Mouse (Mus musculus) stomach, embryonic 14.5 days (tissue): ENCODE measurements around the gene Gm20388. TPM values are rescaled to one million over a fixed set of nuclear protein-coding genes. Genes with fewer than 3 reads are reported as not detected.

ENCODE experiments used
- ATAC-seq: fragments of 200-750 bp; cut with Nextera tagmentation; 2 replicates; pipeline ENCODE4 v1.8.0; 2017; ENCODE audit warnings: low read depth, moderate TSS enrichment; ENCODE audit not compliant: insufficient number of reproducible peaks, insufficient read depth, low FRiP score
- H3K27ac ChIP-seq: fragments of 300-500 bp; sonication (generic); 2 replicates; pipeline ENCODE4 v1.5.1; 2014; ENCODE audit warnings: mild to moderate bottlenecking, low read length, moderate library complexity, mixed read lengths
- H3K27me3 ChIP-seq: fragments of 300-500 bp; sonication (generic); 2 replicates; pipeline ENCODE4 v1.6.1; 2014; ENCODE audit warnings: low read length, control low read depth, mixed read lengths; ENCODE audit not compliant: control insufficient read depth, insufficient read depth
- H3K36me3 ChIP-seq: fragments of 300-500 bp; sonication (generic); 2 replicates; pipeline ENCODE4 v1.6.1; 2014; ENCODE audit warnings: mild to moderate bottlenecking, control low read depth, low read length, moderate library complexity, mixed read lengths; ENCODE audit not compliant: control insufficient read depth, insufficient read depth
- H3K4me1 ChIP-seq: fragments of 300-500 bp; sonication (generic); 2 replicates; pipeline ENCODE4 v1.6.1; 2014; ENCODE audit warnings: low read length, control low read depth, mixed read lengths; ENCODE audit not compliant: control insufficient read depth, insufficient read depth
- H3K4me2 ChIP-seq: fragments of 300-500 bp; sonication (generic); replicated peaks from 2 replicates; pipeline ENCODE4 v1.6.1; 2014; ENCODE audit warnings: low read depth, low read length, control low read depth
- H3K4me3 ChIP-seq: fragments of 300-500 bp; sonication (generic); 2 replicates; pipeline ENCODE4 v1.5.1; 2014; ENCODE audit warnings: low read depth, low read length, control low read depth
- H3K9ac ChIP-seq: fragments of 300-500 bp; sonication (generic); replicated peaks from 2 replicates; pipeline ENCODE4 v1.6.1; 2014; ENCODE audit warnings: low read depth, mild to moderate bottlenecking, control low read depth, low read length, moderate library complexity, mixed read lengths
- H3K9me3 ChIP-seq: fragments of 300-500 bp; sonication (generic); 2 replicates; pipeline ENCODE4 v1.6.1; 2016; ENCODE audit warnings: low read depth, low read length, control low read depth; ENCODE audit not compliant: control insufficient read depth
- WGBS: fragments of 180-500 bp; shearing (Covaris S2); extraction: QIAGEN DNeasy Blood & Tissue Kit; methylation state at CpG from one replicate; pipeline ENCODE4 v1.1.7; 2014; 5-methylcytosine and 5-hydroxymethylcytosine counted together
- polyA plus RNA-seq: library from polyadenylated mRNA; unstranded; fragments of >200 nt; fragmentation: Nextera tagmentation; extraction: Ambion mirVana; gene quantifications from 2 replicates; pipeline ENCODE4 v1.2.1, GENCODE M21; 2014

Gm20388 gene
- polyA plus RNA-seq, 1 experiment from 2014 or later = 11.4 TPM

- ATAC-seq = no peak
- peaks cover 33% of the 10 kb centered on the region for H3K36me3 ChIP-seq
- no peaks in the 10 kb centered on the region for H3K27me3 ChIP-seq
- H3K9me3 ChIP-seq = no peaks in the 10 kb centered on the region
- WGBS = 94% methylated on average over 12 of the region's 12 CpGs
- no peaks in the 10 kb centered on the region for H3K4me1 ChIP-seq
- no peak overlapping the region for H3K27ac ChIP-seq
- H3K4me2 ChIP-seq = no peak overlapping the region
- no peak overlapping the region for H3K9ac ChIP-seq
- no peak overlapping the region for H3K4me3 ChIP-seq
Observed at GRCm38 (mm10) chr8:124044931-124045330, 4134.3 kb downstream of the Gm20388 start.

- no peak overlapping the region for H3K4me2 ChIP-seq
- no peaks in the 10 kb centered on the region for H3K9me3 ChIP-seq
- WGBS = 87% methylated on average over 8 of the region's 8 CpGs
- H3K4me1 ChIP-seq = no peaks in the 10 kb centered on the region
- peaks cover 27% of the 10 kb centered on the region for H3K36me3 ChIP-seq
- no peak overlapping the region for H3K4me3 ChIP-seq
- ATAC-seq = no peak
- H3K27me3 ChIP-seq = no peaks in the 10 kb centered on the region
- H3K9ac ChIP-seq = no peak overlapping the region
- no peak overlapping the region for H3K27ac ChIP-seq
Observed at GRCm38 (mm10) chr8:124045856-124046255, 4135.2 kb downstream of the Gm20388 start.

GRCm38 (mm10) chr8:124052110-124052509, 4141.5 kb downstream of the Gm20388 start:
- no peak overlapping the region for H3K4me2 ChIP-seq
- H3K36me3 ChIP-seq = peaks cover 6% of the 10 kb centered on the region
- H3K4me3 ChIP-seq = no peak overlapping the region
- 0 out of 2 replicates have a peak, but pooled peaks have one; percentile 46 for ATAC-seq
- no peaks in the 10 kb centered on the region for H3K4me1 ChIP-seq
- H3K27me3 ChIP-seq = no peaks in the 10 kb centered on the region
- no peaks in the 10 kb centered on the region for H3K9me3 ChIP-seq
- H3K27ac ChIP-seq = no peak overlapping the region
- WGBS = 18% methylated on average over 3 of the region's 3 CpGs
- H3K9ac ChIP-seq = no peak overlapping the region

GRCm38 (mm10) chr8:124052568-124052967, 4141.9 kb downstream of the Gm20388 start:
- no peak overlapping the region for H3K27ac ChIP-seq
- no peak for ATAC-seq
- WGBS = 45% methylated on average over 4 of the region's 4 CpGs
- H3K9me3 ChIP-seq = no peaks in the 10 kb centered on the region
- 0 out of 2 replicates have a peak overlapping the region, but pooled peaks have one; percentile 19 for H3K9ac ChIP-seq
- no peaks in the 10 kb centered on the region for H3K4me1 ChIP-seq
- H3K27me3 ChIP-seq = no peaks in the 10 kb centered on the region
- no peak overlapping the region for H3K4me3 ChIP-seq
- H3K36me3 ChIP-seq = peaks cover 1% of the 10 kb centered on the region
- no peak overlapping the region for H3K4me2 ChIP-seq

GRCm38 (mm10) chr8:124056832-124057655, 4146.4 kb downstream of the Gm20388 start:
- 71% methylated on average over 11 of the region's 11 CpGs for WGBS

GRCm38 (mm10) chr8:124066325-124067058, 4155.9 kb downstream of the Gm20388 start:
- WGBS = 64% methylated on average over 4 of the region's 4 CpGs
- no peak overlapping the region for H3K27ac ChIP-seq

More at GRCm38 (mm10) chr8:124056832-124057655, 4146.4 kb downstream of the Gm20388 start:
- Histone ChIP-seq H3K9me3 (no peaks in the 10 kb centered on the region), H3K36me3 (no peaks in the 10 kb centered on the region), H3K4me3 (no peak overlapping the region), H3K27me3 (no peaks in the 10 kb centered on the region), H3K9ac (no peak overlapping the region), H3K4me1 (no peaks in the 10 kb centered on the region), H3K27ac (no peak overlapping the region), H3K4me2 (no peak overlapping the region)
- no peak for ATAC-seq

GRCm38 (mm10) chr8:124067059-124067750, 4156.6 kb downstream of the Gm20388 start:
- H3K27me3 ChIP-seq = no peaks in the 10 kb centered on the region
- no peaks in the 10 kb centered on the region for H3K36me3 ChIP-seq
- H3K9ac ChIP-seq = no peak overlapping the region
- no peak overlapping the region for H3K27ac ChIP-seq
- no peaks in the 10 kb centered on the region for H3K4me1 ChIP-seq
- no peaks in the 10 kb centered on the region for H3K9me3 ChIP-seq
- WGBS = 74% methylated on average over 4 of the region's 4 CpGs
- no peak for ATAC-seq
- H3K4me3 ChIP-seq = no peak overlapping the region
- no peak overlapping the region for H3K4me2 ChIP-seq

More at GRCm38 (mm10) chr8:124066325-124067058, 4155.9 kb downstream of the Gm20388 start:
- no peak overlapping the region for H3K4me2 ChIP-seq
- no peaks in the 10 kb centered on the region for H3K9me3 ChIP-seq
- H3K4me1 ChIP-seq = no peaks in the 10 kb centered on the region
- no peaks in the 10 kb centered on the region for H3K27me3 ChIP-seq
- no peaks in the 10 kb centered on the region for H3K36me3 ChIP-seq
- no peak for ATAC-seq
- no peak overlapping the region for H3K4me3 ChIP-seq
- no peak overlapping the region for H3K9ac ChIP-seq
